Mouse (Mus musculus): ENCODE measurements around the gene Cd164. TPM values are rescaled to one million over a fixed set of nuclear protein-coding genes. Genes with fewer than 3 reads are reported as not detected.

Gene Cd164
- 274 TPM for total RNA-seq (2023)

GRCm38 (mm10) chr10:41518981-41519618 is at the start of gene Cd164:
TSS of gene Cd164 (plus strand) at chr10:41519414.

GRCm38 (mm10) chr10:41476171-41477017 is 42.8 kb upstream of the Cd164 start, which contains the start of gene Mical1:
TSS of gene Mical1 (plus strand) at chr10:41476314.

GRCm38 (mm10) chr10:41489708-41490517 is 29.3 kb upstream of the Cd164 start, which contains the start of the genes Smpd2 and Ppil6:
TSS of gene Smpd2 (minus strand) at chr10:41490369.
TSS of gene Ppil6 (plus strand) at chr10:41490439.

Other genes with a start within 250 kb of the Cd164 start
- 20.0 TPM for gene Fig4, start 216.2 kb upstream of the Cd164 start, total RNA-seq (2023)
- not detected for gene Ak9, start 215.4 kb upstream of the Cd164 start, total RNA-seq (2023)
- 30.7 TPM for gene Zbtb24, start 69.0 kb upstream of the Cd164 start, total RNA-seq (2023)
- 192 TPM for gene Mical1, start 43.1 kb upstream of the Cd164 start, total RNA-seq (2023)
- gene Smpd2, start 29.0 kb upstream of the Cd164 start, total RNA-seq (2023) = 17.9 TPM
- not detected for gene Ppil6, start 29.0 kb upstream of the Cd164 start, total RNA-seq (2023)
- 2.9 TPM for gene Ccdc162, start 197.2 kb downstream of the Cd164 start, total RNA-seq (2023)